Mouse (Mus musculus): ENCODE data around the gene Paqr3.

DNA sequence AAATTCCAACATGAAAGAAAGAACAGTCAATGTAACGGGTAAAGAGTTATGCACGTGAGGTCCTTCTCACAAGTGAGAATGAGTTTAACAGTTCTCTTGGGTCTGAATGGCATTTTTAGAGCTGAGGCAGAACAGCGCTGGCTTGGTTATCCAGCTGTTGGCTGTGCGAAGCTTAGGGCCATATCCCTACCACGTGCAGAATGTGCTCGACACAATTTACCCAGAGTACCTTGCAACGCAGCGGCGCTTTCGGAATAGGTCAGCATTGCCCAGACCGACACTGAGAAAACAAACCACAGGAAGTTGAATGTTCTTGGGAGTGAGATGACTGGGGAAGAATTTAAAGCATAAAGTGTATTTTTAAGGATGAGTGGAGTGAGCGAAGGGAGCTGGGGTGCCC, 13.6 kb upstream of the Paqr3 start:
- TF ChIP-seq CTCF (IDR thresholded peaks at IDR 0.05; ENCODE audit: borderline replicate concordance, insufficient read depth, low read depth, low read length), result no peak
- no peak for TF ChIP-seq POLR2A (IDR thresholded peaks at IDR 0.05; ENCODE audit: borderline replicate concordance, insufficient read depth, low read length)

Measured in cerebellum, adult 2 months (tissue).